Mouse (Mus musculus) CH12.LX (cell line): ENCODE measurements around the gene Tmprss6. TPM values are rescaled to one million over a fixed set of nuclear protein-coding genes. Genes with fewer than 3 reads are reported as not detected.

Experiments used
- DNase-seq: peaks from one replicate; pipeline ENCODE4 v3.0.0-alpha.2; 2013; ENCODE audit errors: extremely low read depth
- H3K27ac ChIP-seq: 2 replicates; pipeline ENCODE4 v1.5.1; 2012; ENCODE audit warnings: low read depth, mild to moderate bottlenecking, control low read depth, moderate library complexity; ENCODE audit not compliant: insufficient read depth
- H3K27me3 ChIP-seq: replicated peaks from 2 replicates; pipeline ENCODE3; 2012; ENCODE audit warnings: inconsistent platforms
- H3K36me3 ChIP-seq, 2 experiments: replicated peaks in 1 of 2; 2 replicates each; pipeline versions ENCODE3 to v1.6.1; 2012; ENCODE audit warnings: inconsistent platforms in 1 of 2, low read length in 1 of 2, mild to moderate bottlenecking in 1 of 2, mixed read lengths in 1 of 2, moderate library complexity in 1 of 2; ENCODE audit not compliant: control insufficient read depth in 1 of 2, insufficient read depth in 1 of 2
- H3K4me1 ChIP-seq, 2 experiments: 2 replicates each; pipeline ENCODE4 v1.6.1; 2012; ENCODE audit warnings: inconsistent platforms in 1 of 2, moderate library complexity in 1 of 2; ENCODE audit not compliant: insufficient read depth in 2 of 2, control insufficient read depth in 1 of 2
- H3K4me2 ChIP-seq: 2 replicates; pipeline ENCODE4 v1.6.1; 2012; ENCODE audit warnings: low read depth, mild to moderate bottlenecking, control low read depth; ENCODE audit not compliant: poor library complexity, insufficient read depth, severe bottlenecking
- H3K4me3 ChIP-seq, 3 experiments: fragments of 150-350 bp in 1 of 3; sonication (generic) in 1 of 3; replicated peaks in 1 of 3; 2 replicates each; pipeline versions ENCODE3 to v1.5.1; 2011 to 2012; ENCODE audit warnings: low read depth in 2 of 3, low read length in 2 of 3, mild to moderate bottlenecking in 2 of 3, moderate library complexity in 2 of 3, control low read depth in 1 of 3, improper control_type of control experiment in 1 of 3, inconsistent platforms in 1 of 3, mixed read lengths in 1 of 3; ENCODE audit not compliant: poor library complexity in 1 of 3
- H3K79me2 ChIP-seq: replicated peaks from 2 replicates; pipeline ENCODE4 v1.6.1; 2012; ENCODE audit warnings: mild to moderate bottlenecking, moderate library complexity; ENCODE audit not compliant: control insufficient read depth, poor library complexity, insufficient read depth, severe bottlenecking; ENCODE audit errors: extremely low read depth
- H3K9ac ChIP-seq: 2 replicates; pipeline ENCODE4 v1.6.1; 2012; ENCODE audit warnings: low read depth, mild to moderate bottlenecking, control low read depth, moderate library complexity; ENCODE audit not compliant: insufficient read depth
- H3K9me3 ChIP-seq: replicated peaks from 2 replicates; pipeline ENCODE3; 2012; ENCODE audit warnings: low read length, inconsistent platforms, mixed read lengths
- BHLHE40 ChIP-seq: IDR thresholded peaks from 2 replicates; pipeline ENCODE4 v1.6.1; 2011; ENCODE audit warnings: mild to moderate bottlenecking, low read depth, low read length, improper control_type of control experiment
- CHD1 ChIP-seq: IDR thresholded peaks from 2 replicates; pipeline ENCODE4 v1.6.1; 2012; ENCODE audit warnings: low read depth, low read length, improper control_type of control experiment, inconsistent platforms
- CTCF ChIP-seq, 2 experiments: IDR thresholded peaks in 1 of 2; conservative IDR thresholded peaks in 1 of 2; 2 replicates each; pipeline ENCODE4 v1.5.1; 2011 to 2012; ENCODE audit warnings: low read depth in 2 of 2, low read length in 2 of 2, improper control_type of control experiment in 1 of 2, inconsistent platforms in 1 of 2, mild to moderate bottlenecking in 1 of 2, moderate library complexity in 1 of 2
- ELF1 ChIP-seq: IDR thresholded peaks from 2 replicates; pipeline ENCODE4 v1.6.1; 2014; ENCODE audit warnings: low read depth, mild to moderate bottlenecking, inconsistent platforms, low read length, improper control_type of control experiment
- EP300 ChIP-seq: IDR thresholded peaks from 2 replicates; pipeline ENCODE4 v1.6.1; 2011; ENCODE audit warnings: low read length, improper control_type of control experiment
- ETS1 ChIP-seq: conservative IDR thresholded peaks from 2 replicates; pipeline ENCODE4 v1.6.1; 2012; ENCODE audit warnings: low read depth, mild to moderate bottlenecking, inconsistent platforms, low read length, improper control_type of control experiment, moderate library complexity
- HCFC1 ChIP-seq: IDR thresholded peaks from 2 replicates; pipeline ENCODE4 v1.6.1; 2012; ENCODE audit warnings: low read depth, mild to moderate bottlenecking, inconsistent platforms, low read length, improper control_type of control experiment
- MAFK ChIP-seq: IDR thresholded peaks from 2 replicates; pipeline ENCODE4 v1.6.1; 2011; ENCODE audit warnings: low read length, improper control_type of control experiment; ENCODE audit not compliant: insufficient replicate concordance
- MAZ ChIP-seq: IDR thresholded peaks from 2 replicates; pipeline ENCODE4 v1.6.1; 2012; ENCODE audit warnings: low read depth, mild to moderate bottlenecking, inconsistent platforms, low read length, improper control_type of control experiment, moderate library complexity
- MEF2A ChIP-seq: IDR thresholded peaks from 2 replicates; pipeline ENCODE4 v1.6.1; 2014; ENCODE audit warnings: low read depth, mild to moderate bottlenecking, inconsistent platforms, low read length, improper control_type of control experiment, borderline replicate concordance
- NRF1 ChIP-seq: IDR thresholded peaks from 2 replicates; pipeline ENCODE4 v1.6.1; 2014; ENCODE audit warnings: low read depth, mild to moderate bottlenecking, inconsistent platforms, low read length, improper control_type of control experiment, moderate library complexity
- PAX5 ChIP-seq: IDR thresholded peaks from 2 replicates; pipeline ENCODE4 v1.6.1; 2012; ENCODE audit warnings: low read length, inconsistent platforms, mixed read lengths
- POLR2A ChIP-seq: IDR thresholded peaks from 2 replicates; pipeline ENCODE4 v1.6.1; 2011; ENCODE audit warnings: low read depth, mild to moderate bottlenecking, improper control_type of control experiment, low read length
- POLR2AphosphoS2 ChIP-seq: IDR thresholded peaks from 2 replicates; pipeline ENCODE4 v1.6.1; 2011; ENCODE audit warnings: low read depth, low read length, improper control_type of control experiment
- RCOR1 ChIP-seq: conservative IDR thresholded peaks from 2 replicates; pipeline ENCODE4 v1.6.1; 2012; ENCODE audit warnings: low read depth, mild to moderate bottlenecking, inconsistent platforms, low read length, improper control_type of control experiment
- TBP ChIP-seq: conservative IDR thresholded peaks from 2 replicates; pipeline ENCODE4 v1.6.1; 2011; ENCODE audit warnings: low read depth, low read length, improper control_type of control experiment
- TCF12 ChIP-seq: IDR thresholded peaks from 2 replicates; pipeline ENCODE4 v1.6.1; 2014; ENCODE audit warnings: low read depth, mild to moderate bottlenecking, inconsistent platforms, low read length, improper control_type of control experiment
- UBTF ChIP-seq: IDR thresholded peaks from 2 replicates; pipeline ENCODE4 v1.6.1; 2012; ENCODE audit warnings: low read depth, mild to moderate bottlenecking, inconsistent platforms, low read length, improper control_type of control experiment, moderate library complexity
- USF1 ChIP-seq: IDR thresholded peaks from 2 replicates; pipeline ENCODE4 v1.6.1; 2014; ENCODE audit warnings: low read depth, mild to moderate bottlenecking, inconsistent platforms, low read length, improper control_type of control experiment
- ZMIZ1 ChIP-seq: IDR thresholded peaks from 2 replicates; pipeline ENCODE4 v1.6.1; 2012; ENCODE audit warnings: low read depth, mild to moderate bottlenecking, inconsistent platforms, low read length, improper control_type of control experiment
- ZNF384 ChIP-seq: IDR thresholded peaks from 2 replicates; pipeline ENCODE4 v1.6.1; 2012; ENCODE audit warnings: low read depth, low read length, improper control_type of control experiment, inconsistent platforms
- dilution Hi-C: fragments of 300-500 bp; cut with MboI; formaldehyde crosslinking; loops from 2 replicates; pipeline ENCODE4 v1.14.3; 2020; ENCODE audit warnings: low sequenced_read_pairs; ENCODE audit not compliant: extremely low pct_unique_long_range_greater_than_20kb, extremely low pct_ligation_motif_present
- in situ Hi-C: fragments of 300-500 bp; cut with MboI; formaldehyde crosslinking; loops from 3 replicates; pipeline ENCODE4 v1.14.3; 2019; ENCODE audit warnings: low sequenced_read_pairs, low pct_ligation_motif_present, low pct_unique_long_range_greater_than_20kb, mixed read lengths
- polyA plus RNA-seq: library from polyadenylated mRNA; unstranded; fragments of >175 nt; gene quantifications from 2 replicates; pipeline ENCODE4 v1.2.1, GENCODE M21; 2012; ENCODE audit warnings: low read depth; ENCODE audit not compliant: insufficient read length
- total RNA-seq, 2 experiments: library from RNA; depleted of rRNA; stranded (reverse); fragments of 300-350 nt in 1 of 2; fragments of >200 nt in 1 of 2; gene quantifications; 2 replicates each; pipeline ENCODE4 v1.2.3; 2012 to 2014

Gene Tmprss6
- total and polyA plus RNA-seq, 3 experiments = 0.24 to 0.54 (median 0.34) TPM

DNA sequence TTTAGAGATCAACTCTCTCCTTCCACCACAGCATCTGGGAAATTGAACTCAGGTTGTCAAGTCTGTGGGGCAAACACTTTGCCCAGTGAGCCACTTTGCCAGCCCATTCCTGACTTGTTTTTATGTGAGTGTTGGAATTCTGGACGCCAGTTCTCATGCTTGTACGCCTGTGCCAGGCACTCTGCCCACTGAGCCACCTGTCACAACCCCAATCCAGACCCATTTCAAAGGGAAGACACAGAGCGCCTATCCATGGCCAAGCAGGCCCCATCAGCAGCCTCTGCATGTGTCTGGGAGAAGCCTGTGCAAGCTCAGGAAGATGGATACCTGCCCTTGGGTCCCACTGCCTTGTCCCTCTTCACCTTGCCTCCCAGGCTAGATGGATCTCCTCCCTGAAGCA lies 22.9 kb upstream of the Tmprss6 start:
- Histone ChIP-seq H3K4me1 (peaks cover 22 to 44% of the 10 kb centered on the region in 2 experiments), H3K9me3 (peaks cover 7% of the 10 kb centered on the region), H3K36me3 (peaks cover 48 to 63% of the 10 kb centered on the region in 2 experiments), H3K9ac (no peak overlapping the region)
- in situ Hi-C loops = no loop called here
- TF ChIP-seq USF1 = no peak
- TF ChIP-seq POLR2AphosphoS2 = no peak
- TF ChIP-seq MEF2A = no peak
- no peak for TF ChIP-seq MAZ
- no peak for TF ChIP-seq CHD1
- TF ChIP-seq MAFK = no peak
- TF ChIP-seq ZMIZ1 = no peak
- no peak for TF ChIP-seq EP300
- no peak for TF ChIP-seq ETS1
- TF ChIP-seq CTCF (conservative IDR thresholded peaks at IDR 0.05 in 1 of 2, IDR thresholded peaks at IDR 0.05 in 1 of 2; ENCODE audit: low read depth in 2 of 2, low read length in 2 of 2) = no peak
- TF ChIP-seq NRF1 = no peak
- no peak for TF ChIP-seq RCOR1
- TF ChIP-seq, all 38 proteins: peak for 0
- dilution Hi-C loops = no loop called here
- H3K27me3 ChIP-seq = no peaks in the 10 kb centered on the region
- no peak overlapping the region for H3K27ac ChIP-seq
- no peak overlapping the region for H3K4me2 ChIP-seq
- DNase-seq = no peak
- H3K4me3 ChIP-seq = no peak overlapping the region
- no peaks in the 10 kb centered on the region for H3K79me2 ChIP-seq

DNA sequence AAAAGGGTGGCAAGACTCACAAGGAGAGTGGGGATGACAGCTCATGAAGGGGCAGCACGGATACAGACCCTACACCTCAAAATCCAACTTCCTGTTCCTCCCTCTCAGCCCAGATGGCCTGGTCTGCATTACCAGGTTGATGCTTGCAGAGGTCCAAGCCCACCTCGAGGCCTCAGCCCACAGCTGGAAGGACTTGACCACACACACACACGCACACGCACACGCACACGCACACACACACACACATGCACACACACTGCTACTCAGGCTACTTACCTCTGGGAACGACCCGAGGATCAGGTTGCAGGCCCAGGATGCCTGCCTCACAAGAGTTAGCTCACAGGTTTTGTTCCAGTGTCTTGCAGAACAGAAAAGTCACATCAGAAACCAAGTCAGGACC lies 21.5 kb upstream of the Tmprss6 start:
- TF ChIP-seq UBTF (no peak), MAFK (no peak), HCFC1 (no peak), NRF1 (no peak)
- H3K4me2 ChIP-seq = no peak overlapping the region
- H3K27me3 ChIP-seq = no peaks in the 10 kb centered on the region
- in situ Hi-C loops = no loop called here
- H3K36me3 ChIP-seq = peaks cover 62 to 77% of the 10 kb centered on the region in 2 experiments
- H3K4me3 ChIP-seq = no peak overlapping the region
- no peaks in the 10 kb centered on the region for H3K79me2 ChIP-seq
- dilution Hi-C loops = no loop called here
- DNase-seq = no peak
- no peak overlapping the region for H3K27ac ChIP-seq
- no peak overlapping the region for H3K9ac ChIP-seq
- peaks cover 13 to 30% of the 10 kb centered on the region in 2 experiments for H3K4me1 ChIP-seq
- peaks cover 7% of the 10 kb centered on the region for H3K9me3 ChIP-seq

- in situ Hi-C loops (no loop called here), dilution Hi-C loops (no loop called here)
- Histone ChIP-seq H3K36me3 (peaks cover 68 to 84% of the 10 kb centered on the region in 2 experiments), H3K27me3 (no peaks in the 10 kb centered on the region), H3K4me3 (no peak overlapping the region), H3K79me2 (no peaks in the 10 kb centered on the region), H3K4me2 (no peak overlapping the region), H3K9me3 (peaks cover 7% of the 10 kb centered on the region), H3K4me1 (peaks cover 11 to 25% of the 10 kb centered on the region in 2 experiments), H3K27ac (no peak overlapping the region), H3K9ac (no peak overlapping the region)
- no peak for DNase-seq
- TF ChIP-seq BHLHE40 (no peak), PAX5 (no peak), TBP (no peak), ELF1 (no peak), TCF12 (no peak), ZNF384 (no peak), POLR2A (no peak), UBTF (no peak)
These were observed 20.8 kb upstream of the Tmprss6 start for GRCm38 (mm10) chr15:78489248-78489647.
